Mouse (Mus musculus): Measurements from ENCODE around the gene Slc26a10.
"Not testable (repeated sequence)": the region's sequence is repeated elsewhere in the genome, so short reads cannot be mapped to it uniquely, and the experiment has no call there.

The Slc26a10 gene

DNA sequence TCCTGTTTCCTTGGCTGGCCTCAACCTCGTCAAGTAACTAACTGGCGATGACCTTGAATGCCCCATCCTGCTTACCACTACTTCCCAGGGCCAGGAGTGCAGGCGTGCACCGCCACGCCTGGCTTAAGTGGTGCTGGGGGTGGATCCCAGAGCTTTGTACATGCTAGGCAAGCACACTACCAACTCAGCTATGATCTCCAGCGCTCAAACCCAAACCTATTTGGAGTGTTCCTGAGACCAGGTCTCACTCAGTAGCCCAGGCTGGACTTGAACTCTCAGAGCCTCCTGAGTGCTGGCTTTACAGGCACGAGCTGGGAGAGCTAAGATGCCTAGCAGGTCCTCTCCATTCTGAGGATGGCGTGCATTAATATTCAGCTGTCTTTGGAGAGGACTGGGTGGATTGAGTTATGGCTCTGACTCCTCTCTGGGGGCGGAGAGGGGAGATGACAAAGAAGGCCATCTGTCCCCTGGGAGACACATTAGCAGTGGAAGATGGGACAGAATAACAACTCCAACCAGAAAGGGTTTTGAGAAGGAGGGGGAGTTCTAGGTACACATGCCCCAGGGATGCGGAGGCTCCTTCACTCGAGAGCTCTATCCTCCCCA lies 17.2 kb upstream of the Slc26a10 start:
- DNase-seq (ENCODE audit: low spot score): no peak

DNA sequence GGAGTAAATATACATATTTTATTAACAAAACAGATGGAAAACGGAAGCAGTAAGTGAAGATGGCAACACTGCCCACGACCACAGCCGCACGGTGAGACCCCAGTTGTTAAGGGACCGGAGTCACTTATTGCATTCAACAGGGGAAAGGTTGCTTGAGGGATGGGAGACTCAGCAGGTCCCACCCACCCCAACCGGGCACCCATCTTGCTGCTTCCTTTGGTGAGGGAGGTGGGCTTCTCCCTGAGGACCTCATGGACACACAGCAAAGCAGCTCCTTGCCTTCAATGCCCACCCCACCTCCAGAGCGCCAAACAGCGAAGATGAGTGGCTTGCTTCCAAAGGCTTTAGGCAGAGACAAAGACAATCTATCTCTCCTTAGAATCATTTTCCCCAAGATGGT lies 16.7 kb upstream of the Slc26a10 start:
- no peak for DNase-seq (ENCODE audit: low spot score)

DNA sequence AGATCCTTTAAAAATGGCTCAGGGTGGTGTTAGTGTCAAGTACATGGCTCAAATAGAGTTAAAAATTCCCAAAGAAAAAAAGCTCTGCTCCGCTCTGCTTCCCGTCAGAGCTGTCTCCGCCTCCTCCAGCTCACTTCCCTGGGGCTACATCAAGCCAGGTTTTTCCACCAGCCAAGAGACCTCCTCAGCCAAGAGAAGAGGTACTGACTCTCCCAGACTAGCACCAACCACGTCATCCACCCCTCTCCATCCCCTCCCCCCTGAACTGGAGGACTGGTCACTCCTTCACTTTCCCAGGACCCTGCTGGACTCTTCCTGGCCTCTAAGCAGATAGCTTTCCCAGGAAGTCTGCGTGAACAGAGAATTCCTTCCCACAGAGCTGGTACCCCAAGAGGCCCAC lies 15.9 kb upstream of the Slc26a10 start:
- peak; percentile 71 for DNase-seq (ENCODE audit: low spot score)

DNA sequence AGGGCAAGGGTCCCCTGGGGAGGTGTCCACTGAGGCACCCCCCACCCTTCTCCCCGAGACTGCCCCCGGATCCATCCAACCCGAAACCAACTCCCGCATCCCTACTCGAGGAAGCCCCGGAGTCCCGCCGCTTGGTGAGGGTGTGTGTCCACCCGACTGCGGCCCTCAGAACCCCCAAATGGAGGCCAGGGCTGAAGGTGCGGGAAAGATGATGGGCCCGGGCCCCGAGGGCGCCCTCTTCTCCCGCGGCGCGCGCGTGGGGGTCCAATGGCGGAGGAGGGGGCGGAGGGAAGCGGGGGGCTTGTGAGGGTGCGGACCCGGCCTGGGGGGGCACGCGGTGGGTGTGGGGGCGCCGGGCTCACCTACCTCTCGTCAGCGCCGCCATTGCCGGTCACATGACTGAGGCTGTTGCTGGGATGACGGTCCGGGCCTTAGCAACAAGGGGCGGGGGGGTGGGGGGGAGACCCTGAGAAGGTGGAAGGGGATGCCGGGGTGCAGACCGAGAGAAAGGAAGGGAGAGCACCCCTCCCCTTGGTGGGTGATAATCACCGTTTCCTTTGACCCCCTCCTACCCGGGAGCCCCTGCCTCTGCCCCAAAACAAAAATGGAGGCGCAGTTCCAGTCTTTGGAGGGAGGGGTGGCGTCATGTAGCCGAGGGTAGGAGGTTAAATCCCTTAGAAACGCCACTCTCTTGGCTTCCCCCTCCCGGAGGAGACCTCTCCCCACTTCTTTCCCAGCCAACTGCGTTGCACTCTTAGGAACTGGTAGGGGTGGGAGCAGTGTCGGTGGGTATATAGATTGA lies 15.1 kb upstream of the Slc26a10 start, which contains the start of gene Dtx3:
Gene Dtx3, minus strand, starts transcription at position 401 of the 802 bp plus-strand sequence.
- DNase-seq (ENCODE audit: low spot score): no peak

DNA sequence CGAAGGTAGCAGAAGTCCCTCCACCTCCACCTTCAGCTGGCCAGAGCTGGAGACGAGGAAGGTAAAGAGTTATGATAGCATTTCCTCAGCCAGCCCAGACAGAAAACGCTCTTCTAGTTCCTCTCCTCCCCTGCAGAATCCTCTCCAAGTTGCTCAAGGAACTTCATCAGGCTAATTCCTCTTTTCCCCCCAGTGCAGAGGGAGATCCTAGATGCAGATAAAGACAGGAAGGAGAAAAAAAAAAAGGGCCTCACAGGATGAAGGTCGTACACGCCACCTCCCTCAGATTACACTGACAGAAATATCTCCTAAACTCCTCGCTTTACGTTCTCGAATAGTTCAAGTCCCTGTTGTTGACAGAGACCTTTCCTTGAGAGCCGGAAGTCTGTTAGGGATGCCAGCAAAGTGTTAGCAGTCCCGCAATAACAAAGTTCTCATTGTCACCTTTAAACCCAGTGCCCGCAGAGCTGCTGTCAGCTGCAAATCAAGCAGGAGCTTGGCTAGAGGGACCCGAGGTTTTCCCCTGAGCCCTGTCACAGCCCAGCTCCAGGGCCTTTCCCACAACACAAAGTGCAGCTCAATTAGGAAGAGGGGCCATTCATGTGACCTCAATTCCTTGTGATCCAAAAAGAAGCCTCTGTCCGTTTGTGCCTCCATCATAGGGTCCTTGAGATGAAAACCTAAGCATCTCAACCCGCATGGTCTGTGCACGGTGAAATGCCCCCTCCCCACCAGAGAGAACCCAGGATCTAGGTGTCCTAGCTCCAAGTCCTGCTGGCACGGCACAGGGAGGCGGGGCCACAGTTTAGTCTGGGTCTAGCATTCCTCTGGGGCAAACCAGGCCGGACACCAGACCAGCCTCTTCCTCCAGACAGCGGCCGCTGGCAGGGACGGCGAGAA lies 14.2 kb upstream of the Slc26a10 start:
- no peak for DNase-seq (ENCODE audit: low spot score)

DNA sequence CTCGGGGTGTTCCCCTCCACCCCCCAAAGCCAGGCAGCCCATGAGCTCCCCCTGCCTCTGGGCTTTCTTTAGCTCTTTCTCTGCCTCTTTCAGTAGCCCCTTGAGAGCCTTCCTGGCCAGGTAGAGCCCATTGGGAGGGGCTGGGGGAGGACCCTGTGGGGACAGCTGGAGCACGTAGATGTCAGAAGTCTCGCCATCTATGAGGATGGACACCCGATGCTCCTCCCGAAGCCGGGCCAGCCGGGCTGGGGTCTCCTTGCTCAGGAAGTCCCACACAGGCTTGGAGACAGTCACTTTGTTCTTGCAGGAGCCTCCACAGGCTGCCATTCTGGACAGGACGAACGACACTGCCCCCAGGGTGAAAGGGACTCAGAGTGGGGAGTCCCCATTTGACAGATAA lies 12.6 kb upstream of the Slc26a10 start:
- DNase-seq (ENCODE audit: low spot score): no peak

DNA sequence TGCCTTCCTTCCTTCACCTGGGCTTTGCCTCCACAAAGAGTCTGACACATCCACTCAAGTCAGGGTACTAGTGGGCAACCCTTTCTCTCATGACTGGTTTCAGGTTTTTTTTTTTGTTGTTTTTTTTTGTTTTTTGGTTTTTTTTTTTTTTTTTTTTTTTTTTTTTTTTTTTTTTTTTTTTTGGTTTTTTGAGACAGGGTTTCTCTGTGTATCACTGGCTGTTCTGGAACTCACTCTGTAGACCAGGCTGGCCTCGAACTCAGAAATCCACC lies 11.5 kb upstream of the Slc26a10 start:
- DNase-seq (ENCODE audit: low spot score): not testable (repeated sequence)

DNA sequence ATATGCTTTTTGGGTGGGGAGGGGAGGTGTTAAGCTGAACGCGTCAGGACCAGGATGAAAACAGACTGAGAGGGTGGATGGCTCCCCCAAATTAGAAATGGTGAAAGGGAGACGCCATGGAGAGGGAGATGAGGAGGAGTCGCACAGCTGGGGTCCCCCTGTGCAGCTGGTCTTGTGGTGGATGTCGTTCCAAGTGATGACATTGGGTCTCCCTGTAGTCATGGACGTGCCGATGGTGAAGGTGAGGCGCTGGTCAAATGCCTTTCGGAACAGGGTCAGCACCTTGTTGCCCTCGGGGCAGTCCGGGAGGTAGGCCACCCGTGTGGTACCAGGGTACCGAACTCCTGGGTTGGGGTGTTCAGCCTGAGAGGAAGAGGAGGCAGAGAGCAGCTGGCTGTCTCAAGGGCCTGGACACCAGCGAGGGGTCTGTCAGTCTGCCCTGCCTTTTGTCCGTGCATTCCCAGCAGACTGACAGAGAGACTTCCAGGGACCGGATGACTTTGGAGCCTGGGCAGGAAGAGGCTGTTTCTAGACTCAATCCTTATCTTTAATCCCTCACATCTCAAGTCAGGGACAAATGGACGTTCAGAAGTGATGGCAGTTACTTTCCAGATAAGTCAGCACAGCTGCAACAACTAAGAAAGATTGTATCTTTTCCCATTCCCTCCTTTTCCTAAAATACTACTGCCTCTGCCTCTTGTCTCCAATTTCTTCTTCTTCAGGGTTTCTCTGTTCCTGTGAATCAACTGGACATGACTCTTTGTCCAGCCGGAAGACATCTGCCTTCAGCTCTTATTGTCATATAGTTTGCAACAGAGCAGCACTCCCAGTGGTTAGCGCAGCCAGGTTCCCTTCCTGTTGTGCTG lies 11.0 kb upstream of the Slc26a10 start:
- DNase-seq (ENCODE audit: low spot score): no peak

DNA sequence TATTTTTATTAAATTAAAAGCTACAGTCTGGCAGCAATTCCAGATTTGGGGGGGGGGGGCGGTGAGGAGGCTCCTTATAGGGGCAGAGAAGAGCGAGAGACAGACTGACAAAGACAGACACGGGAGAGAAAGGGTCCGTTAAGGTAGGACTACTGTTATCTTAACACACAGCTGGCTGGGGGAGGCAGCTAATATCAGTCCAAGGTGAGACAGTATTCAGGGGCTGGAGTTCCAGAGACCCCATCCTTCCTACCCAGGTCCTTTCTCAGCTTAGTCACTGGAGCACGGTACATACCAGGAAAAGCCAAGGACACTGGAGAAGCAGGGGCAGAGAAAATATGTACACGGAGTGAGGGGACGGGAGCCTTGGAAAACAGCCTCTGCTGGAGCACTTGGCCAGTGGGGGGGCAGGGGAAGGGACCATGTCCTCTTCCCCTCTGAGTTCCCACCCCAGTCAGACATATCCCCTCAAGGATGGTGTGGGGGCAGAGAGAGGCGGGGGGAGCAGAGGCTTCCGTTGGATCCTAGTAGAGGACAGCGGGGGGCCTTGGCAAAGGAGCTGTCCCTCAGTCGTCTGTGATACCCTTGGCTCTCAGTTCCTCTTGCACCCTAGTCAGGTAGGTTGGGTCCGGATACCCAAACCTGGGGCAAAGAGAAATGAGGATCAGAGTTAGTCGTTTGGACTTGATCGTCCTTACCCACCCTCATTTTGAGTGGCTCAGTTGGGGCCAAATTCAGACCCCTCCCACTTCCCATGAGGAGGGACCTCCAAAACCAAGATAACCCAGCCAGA lies 10.1 kb upstream of the Slc26a10 start:
- DNase-seq (ENCODE audit: low spot score): no peak

DNA sequence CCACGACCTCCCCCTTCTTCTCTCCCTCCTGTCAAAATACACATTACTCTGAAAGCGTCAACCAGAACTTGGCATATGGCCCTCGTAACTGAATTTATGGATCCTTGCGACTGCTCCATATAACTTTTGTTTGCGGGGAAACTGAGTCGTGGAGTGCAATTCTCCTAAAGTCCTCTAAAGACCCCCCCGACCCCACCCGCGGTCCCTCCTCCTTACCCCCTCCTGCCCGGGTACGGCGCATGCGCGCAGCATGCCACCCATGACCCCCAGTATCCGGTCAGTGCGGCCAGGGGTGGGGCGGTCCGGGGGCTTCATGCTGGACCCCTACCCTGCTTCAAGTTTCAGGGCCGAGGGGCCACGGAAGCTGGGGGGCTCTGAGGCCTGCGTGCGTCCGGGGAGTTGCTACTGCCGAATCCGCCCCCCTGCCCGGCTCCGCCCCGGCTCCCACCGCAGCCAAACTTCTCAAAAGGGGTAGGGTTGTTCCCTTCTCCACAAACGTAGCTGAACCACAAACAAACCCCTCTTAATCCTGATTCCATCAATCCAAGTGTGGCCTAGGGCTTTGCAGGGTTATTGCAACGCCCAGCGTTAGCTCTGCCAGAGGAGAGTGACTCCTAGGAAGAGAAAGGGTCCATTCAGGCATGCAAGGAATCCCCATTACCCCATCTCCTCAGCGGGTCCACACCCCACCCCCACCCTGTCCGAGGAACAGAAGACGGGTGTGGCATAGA lies 9.4 kb upstream of the Slc26a10 start, which contains the start of gene Arhgef25:
Gene Arhgef25, minus strand, starts transcription at position 433 of the 731 bp plus-strand sequence.
- peak; percentile 30 for DNase-seq (ENCODE audit: low spot score)

DNA sequence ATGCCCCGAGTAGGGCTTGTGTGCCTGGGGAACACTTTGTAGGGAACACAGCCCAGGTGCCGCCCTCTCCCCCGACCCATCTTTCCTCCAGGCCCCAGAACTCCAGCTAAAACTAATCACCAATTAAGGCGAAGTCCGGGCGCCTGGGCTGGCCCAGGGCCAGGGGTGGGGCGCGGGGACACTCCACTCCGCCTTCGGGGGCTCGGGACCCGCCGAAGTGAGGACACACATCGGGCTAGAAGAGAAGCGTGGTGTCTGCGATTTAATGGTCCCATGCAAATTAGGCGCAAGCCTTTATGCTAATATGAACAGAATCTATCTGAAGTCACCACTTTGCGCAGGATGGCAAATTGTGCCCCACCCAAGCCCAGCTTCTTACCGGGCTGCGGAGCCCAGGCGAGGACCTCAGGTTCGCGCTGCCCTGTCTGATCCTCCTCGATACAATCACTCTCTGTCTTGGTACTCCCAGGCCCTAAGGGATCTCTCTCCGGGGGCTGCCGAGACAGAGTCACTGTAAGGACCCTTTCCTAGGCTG lies 8.7 kb upstream of the Slc26a10 start:
- no peak for DNase-seq (ENCODE audit: low spot score)

DNA sequence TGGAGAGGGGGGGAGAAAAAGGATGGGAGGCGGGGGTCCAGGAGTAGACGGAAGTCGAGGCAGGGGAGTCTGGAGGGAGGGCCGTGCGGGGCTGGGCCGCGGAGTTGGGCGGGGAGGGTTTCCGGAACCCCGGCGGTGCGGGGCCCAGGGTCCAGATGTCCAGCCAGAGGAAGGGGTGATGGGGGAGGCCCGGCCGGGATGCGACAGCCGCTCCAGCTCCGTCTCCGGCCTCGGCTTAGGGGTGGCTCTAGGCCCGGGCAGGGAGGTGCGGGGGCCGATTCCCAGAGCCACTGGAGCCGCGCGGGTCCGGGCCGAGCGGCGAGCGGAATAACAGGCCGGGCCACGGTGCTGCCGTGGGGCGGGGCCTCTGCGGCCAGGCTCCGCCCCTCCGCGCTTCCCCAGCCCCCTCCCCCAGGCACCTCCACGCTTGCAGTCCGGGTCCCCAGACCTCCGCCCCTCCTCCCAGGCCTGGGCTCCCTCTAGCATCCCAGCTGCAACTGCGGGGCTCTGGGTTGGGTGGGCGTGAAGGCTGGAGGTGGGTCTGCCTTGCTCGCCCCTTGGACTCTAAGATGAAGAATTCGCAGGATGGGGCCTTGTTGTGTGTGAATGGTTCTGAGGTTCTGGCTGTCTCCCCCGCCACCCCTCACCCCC lies 8.1 kb upstream of the Slc26a10 start:
- DNase-seq (ENCODE audit: low spot score): peak; percentile 61

DNA sequence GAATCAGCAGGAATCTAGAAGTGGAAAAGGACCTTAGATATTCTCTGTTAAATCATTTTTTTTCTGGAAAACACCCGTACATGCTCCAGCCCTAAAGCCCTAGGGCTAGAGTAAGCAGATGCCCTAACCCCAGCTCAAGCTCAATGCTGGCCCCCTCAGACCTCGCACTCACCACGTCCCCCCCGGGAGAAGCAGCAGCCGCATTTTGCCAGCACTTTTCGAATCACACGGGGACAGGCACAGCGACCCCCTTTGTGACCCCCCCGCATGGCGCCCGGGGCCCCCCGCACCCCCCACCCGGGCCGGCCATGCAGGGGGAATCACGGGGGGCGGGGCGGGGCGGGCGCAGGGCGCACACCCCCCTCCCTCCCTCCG lies 7.6 kb upstream of the Slc26a10 start:
- DNase-seq (ENCODE audit: low spot score): peak; percentile 9

DNA sequence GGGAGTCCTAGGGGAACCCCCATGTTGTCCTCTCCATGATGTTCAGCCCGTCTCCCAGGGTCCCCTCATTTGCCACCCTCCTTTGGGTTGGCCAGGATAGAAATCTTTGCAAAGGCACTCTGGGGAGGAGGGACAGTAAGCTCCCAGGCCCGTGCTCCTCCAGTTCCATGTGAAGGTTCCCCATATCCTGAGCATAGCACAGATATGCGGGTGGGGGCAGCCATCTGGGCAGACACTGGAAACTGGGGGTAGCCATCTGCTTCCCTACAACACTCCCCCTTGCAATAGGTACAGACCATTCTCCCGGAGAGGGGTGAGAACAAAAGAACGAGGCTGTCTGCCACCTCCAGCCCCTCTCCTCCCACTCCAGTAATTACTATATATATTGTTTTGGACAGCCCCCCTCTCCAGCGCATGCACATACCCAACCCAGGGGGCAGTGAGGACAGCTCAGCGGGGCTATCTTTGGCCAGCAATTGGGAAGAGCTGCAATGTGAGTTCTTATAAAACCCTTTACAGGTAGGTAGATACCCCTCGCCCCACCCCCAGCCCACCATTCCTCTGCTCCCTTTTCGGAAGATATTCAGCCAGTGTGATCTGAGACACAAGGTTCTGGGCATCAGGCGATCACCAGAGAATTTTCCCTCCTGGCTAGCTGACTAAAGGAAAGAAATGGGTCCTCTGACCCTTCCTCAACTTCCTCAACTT lies 7.1 kb upstream of the Slc26a10 start:
- DNase-seq (ENCODE audit: low spot score): peak; percentile 85

DNA sequence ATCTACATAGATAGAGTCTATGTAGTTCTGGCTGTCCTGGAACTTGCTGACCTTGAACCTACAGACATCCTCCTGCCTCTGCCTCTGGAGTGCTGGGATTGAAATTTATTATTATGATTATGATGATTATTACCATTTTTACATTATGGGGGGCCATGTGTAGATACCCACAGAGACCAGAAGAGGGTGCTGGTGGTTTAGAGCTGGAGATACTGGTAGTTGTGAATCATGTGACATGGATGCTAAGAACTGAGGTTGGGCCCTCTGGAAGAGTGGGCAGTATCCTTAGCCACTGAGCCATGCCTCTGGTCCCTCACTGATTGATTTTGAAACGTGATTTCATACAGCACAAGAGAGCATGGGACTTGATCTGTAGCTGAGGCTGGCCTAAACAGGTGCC lies 6.0 kb upstream of the Slc26a10 start:
- DNase-seq (ENCODE audit: low spot score): peak; percentile 5

DNA sequence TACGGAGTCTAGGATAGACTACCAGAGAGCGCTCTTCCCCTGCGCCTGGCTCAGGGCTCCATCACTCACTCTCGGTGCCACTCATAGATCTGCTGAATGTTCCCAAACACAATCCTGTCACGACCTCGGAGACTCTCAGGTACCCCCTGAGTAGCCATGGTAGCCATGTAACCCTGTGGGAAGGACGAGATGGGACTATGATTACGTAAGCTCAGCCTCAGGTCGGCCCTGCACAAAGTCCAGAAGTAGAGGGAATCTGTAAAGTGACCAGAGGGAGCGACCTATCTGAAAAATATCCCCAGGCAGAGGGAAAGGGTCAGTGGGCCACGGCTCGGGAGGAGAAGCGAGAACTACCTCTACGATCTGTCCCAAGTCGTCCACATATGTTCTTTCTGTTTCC lies 5.1 kb upstream of the Slc26a10 start:
- peak; percentile 6 for DNase-seq (ENCODE audit: low spot score)

DNA sequence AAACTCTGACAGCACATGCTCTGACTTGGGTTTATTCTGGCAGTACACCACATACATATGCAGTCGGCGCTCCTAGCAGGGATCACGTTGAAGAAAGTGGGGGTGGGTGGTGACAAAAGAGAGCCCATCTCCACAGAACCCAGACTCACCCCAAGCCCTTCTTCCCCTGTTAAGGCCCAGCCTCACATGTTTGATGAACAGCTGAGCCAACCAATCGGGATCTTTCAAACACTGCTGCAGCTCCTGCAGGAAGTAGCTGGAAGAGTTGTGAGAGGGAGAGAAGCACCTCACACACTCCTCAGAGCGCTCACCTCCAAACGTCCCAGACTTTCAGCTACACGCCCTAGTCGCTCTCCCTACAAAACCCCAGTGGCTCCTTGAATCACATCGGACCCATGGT lies 4.7 kb upstream of the Slc26a10 start:
- DNase-seq (ENCODE audit: low spot score): peak; percentile 39

DNA sequence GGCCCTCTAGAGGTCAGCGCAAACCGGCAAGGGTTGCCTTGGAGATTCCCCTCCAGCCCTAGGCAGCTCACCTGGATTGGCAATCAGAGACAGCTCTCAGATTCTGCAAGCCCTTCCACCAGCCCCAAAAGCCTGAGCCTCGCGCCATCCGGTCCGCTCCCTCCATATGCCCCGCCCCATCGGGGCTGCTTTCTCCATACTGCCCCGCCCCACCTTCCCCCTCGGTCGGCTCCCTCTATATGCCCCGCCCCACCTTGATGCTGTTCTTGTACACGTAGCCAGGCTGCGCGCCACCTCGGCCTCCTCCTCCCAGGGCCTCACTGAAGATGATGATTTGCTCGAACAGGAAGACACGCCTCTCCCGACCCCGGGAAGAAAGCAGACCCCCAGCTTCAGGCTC lies 3.3 kb upstream of the Slc26a10 start:
- no peak for DNase-seq (ENCODE audit: low spot score)

DNA sequence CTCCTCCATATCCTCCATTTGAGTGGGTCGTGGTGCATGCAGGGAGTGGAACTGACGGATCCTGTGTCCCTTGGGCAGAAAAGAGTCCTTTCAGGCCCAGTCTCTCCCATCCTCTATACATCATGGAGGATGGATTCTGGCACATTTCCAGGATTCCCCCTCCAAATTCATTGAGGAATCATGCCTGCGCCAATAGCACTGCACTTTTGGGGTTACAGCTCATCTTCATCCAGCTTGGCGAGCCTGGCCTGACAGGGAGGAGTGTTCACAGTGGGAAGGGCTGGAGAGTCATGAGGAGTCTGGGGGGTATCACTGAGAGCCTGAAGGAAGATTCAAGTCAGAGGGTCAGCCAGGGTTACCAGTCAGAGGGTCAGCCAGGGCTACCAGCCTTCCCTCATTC lies 2.2 kb upstream of the Slc26a10 start:
- DNase-seq (ENCODE audit: low spot score): no peak

Measured in layer of hippocampus, adult 11-12 months (tissue).